Mouse (Mus musculus) thymus, postnatal 14 days (tissue): ENCODE data around the gene Apip.
A peak's percentile ranks its signal among the peaks of the same experiment; 100 is the strongest.

ENCODE experiments used
- DNase-seq: peaks from one replicate; pipeline ENCODE4 v3.0.0; 2021

Gene Apip

DNA sequence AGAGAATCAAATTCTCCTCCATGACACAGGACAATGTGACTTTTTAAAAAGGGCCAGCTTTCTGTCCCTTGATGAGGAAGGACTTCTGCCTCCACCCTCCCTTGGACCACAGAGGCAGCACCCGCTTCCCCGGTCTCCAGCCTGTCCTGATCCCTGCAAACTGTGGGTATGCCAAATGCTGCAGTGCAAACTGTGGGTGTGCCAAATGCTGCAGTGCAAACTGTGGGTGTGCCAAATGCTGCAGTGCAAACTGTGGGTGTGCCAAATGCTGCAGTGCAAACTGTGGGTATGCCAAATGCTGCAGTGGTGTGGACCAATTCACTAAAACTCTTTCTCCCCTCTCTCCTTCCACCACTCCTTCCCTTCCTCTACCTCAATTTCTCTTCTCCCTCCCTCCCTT, 32.7 kb downstream of the Apip start:
- DNase-seq, result no peak

DNA sequence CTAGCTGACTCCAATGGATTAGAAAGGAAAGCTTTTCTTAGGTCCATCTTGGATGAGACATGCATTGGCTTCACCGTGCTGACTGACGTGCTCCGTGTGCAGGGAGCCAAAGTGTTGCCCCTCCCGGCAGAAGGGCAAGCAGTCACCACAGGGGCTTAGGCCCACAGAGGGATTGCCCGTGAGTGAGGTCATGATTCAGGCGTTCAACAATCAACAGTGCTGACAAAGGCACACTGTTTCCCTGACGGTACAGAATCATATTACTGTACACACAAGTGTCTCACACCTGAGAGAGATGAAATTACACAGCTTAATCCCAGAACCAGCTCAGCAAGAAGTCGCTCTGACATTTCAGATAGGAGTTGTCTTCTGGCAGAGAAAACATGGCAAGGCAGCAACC, 38.2 kb downstream of the Apip start:
- no peak for DNase-seq

DNA sequence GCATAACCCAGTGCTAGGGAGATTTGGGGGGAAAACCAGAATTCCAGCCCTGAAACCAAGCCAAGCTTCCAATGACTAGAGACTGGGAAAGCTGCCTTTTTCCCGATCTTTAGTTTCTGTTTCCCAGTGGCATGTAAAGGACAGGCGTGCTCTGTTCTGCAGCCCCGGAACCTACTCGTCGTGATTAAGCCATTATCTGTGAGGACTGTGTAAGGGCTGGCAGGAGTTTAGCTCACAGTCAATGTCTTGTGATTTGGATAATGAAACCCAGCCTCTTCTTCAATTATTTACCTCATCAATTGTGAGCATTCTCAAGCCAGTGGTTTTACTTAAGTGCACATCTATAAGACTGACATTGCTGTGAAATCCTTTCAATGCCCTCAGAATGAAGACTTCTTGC, 43.7 kb downstream of the Apip start:
- DNase-seq, result no peak

DNA sequence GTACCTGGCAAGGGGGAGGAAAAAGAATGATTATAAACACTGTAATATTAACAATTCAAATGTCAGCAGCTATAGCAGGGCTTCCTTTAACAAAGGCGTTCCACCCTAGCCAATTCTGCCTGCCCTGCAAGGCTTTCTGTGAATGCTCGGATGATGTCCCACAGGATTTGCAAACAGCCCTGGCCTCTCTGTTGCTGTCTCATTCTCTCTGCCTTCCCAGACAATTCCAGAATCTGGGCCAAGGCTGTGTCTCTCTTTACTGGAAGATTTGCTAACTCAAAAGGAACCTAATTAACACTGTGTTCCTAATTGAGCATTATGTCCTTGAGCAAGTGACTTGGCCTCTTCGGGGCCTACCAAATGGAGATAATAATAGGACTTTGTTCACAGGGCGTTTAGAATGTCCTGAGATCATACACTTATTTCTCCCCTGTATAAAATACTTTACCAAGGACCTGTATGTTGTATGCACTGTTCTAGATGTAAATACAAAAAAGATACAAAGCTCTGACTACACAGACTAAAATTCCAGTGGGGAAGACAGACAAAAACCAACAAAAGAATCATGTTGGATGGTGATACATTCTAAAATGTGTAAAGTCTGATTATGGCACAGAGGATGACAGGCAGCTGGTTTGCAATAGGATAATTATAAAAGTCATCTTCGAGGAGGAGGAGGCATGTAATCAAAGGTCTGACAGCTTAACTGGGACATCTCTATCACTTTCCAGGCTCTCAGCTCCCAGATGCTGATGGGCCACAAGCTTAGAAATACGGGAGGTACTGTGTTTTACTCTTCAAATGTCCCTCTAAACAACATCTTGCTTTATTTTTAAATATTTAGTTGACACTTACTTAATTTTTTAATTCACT, 45.1 kb downstream of the Apip start:
- DNase-seq, result no peak

DNA sequence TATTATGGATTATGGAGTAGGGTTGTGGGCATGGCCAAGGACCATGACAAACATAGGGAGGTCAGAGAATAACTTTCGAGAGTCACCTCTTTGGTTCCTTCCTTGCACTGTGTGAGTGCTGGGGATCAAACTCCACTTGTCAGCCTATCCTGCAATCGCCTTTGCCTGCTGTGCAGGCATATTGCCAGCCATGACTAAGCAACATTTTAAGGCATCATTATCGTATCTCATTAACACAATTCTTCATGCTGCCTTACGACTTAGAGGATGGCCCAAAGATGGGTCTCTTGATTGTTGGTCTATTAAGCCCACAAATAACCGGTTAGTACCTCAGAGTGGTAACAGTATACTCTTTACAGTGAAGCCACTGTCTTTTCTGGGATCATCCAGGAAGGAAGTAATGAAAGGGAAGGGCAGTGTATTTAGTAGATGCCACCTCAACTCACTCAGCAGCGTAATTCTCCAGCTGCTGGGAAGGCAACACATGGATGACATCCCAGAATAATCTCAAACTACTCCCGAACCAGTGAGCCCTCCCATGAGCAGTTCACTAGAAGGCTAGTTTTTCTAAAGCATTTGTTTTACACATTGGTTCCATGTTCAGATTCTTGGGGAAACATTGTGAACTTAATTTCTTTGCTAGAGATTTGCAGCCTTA, 45.9 kb downstream of the Apip start:
- no peak for DNase-seq

DNA sequence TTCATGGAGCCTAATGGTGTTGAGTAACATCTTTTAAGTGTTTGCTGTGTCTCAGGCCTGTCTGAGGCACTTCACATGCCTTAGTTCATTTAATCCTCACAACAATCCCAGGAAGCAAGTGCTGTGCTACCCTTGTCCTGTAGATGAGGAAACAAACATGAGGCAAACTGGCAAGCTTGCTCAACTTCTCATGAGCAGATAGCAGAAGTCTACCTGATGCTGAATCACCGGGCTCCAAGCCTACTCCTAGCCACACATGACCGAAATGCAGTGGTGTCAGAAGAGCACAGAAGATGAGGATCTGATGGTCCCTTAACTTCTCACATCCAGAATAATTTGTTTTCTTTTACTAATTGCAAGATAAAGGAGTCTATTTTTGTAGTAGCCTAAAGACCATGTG, 56.2 kb downstream of the Apip start:
- DNase-seq, result no peak

DNA sequence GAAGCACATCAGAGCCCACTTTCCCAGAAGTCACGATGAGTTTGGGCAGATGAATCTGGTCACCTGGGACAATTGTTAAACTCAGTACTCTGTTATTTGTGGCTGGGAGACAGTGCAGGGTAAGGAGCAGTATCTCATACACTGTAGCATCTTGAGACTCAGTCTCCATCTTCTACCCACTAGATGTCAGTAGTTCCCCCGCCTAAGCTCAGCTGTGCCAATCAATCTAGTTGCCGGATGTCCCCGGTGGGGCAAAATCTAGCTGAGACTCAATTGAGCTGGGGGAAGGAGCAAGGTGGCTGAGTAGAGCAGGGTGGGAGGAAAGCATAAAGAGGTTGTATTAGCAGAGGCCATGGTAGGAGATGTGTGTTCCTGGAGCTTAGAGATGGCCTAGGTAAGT, 57.7 kb downstream of the Apip start:
- peak; percentile 12 for DNase-seq

DNA sequence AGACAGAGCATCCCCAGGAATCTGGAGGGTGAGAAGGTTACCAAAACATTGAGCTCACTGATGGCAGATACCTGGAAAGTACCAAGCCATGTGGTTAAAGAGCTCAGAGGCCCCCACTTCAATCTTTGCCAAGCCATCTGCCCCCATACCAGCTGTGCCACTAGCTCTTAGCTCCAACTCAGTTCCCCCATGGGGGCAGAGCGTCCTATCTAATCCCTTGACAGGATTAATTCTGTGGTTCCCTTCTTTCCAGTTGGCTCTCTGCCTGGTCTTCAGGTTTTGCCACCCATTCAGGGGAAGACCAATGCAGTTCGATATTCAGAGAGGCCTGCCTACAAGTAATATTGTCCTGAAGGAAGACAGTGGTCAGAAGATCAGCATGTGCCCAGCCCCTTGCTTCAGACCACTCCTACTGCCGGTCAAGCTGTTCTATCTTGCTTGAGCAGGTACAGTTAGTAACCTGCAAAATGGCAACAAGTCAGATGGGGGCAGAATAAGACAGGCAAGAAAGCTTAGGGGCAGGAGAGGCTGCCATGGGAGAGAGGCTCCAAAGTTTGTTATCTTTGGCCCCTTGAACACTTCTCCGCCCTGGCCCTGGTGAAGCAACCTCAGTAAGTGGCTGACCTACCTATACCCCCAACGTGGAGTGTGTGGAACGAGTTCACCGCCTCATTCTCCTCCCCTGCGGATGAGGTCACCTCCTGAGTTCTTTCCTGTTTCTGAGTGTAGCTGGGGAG, 65.2 kb downstream of the Apip start:
- no peak for DNase-seq
